Mouse (Mus musculus) midbrain, embryonic 14.5 days (tissue): ENCODE measurements around the gene Litaf. TPM values are rescaled to one million over a fixed set of nuclear protein-coding genes. Genes with fewer than 3 reads are reported as not detected.

Experiments
- ATAC-seq: fragments of 200-750 bp; cut with Nextera tagmentation; 2 replicates; pipeline ENCODE4 v1.8.0; 2017; ENCODE audit warnings: moderate number of reproducible peaks, moderate library complexity; ENCODE audit not compliant: low FRiP score, low TSS enrichment
- DNase-seq: peaks from one replicate; pipeline ENCODE4 v3.0.0-alpha.2; 2015
- H3K27ac ChIP-seq: fragments of 300-500 bp; sonication (generic); replicated peaks from 2 replicates; pipeline ENCODE4 v1.5.1; 2014; ENCODE audit warnings: mild to moderate bottlenecking, low read depth, low read length, moderate library complexity
- H3K27me3 ChIP-seq: fragments of 300-500 bp; sonication (generic); 2 replicates; pipeline ENCODE4 v1.6.1; 2014; ENCODE audit warnings: low read length, control low read depth, mixed read lengths; ENCODE audit not compliant: control insufficient read depth, insufficient read depth
- H3K36me3 ChIP-seq: fragments of 300-500 bp; sonication (generic); 2 replicates; pipeline ENCODE4 v1.6.1; 2014; ENCODE audit warnings: low read length, control low read depth; ENCODE audit not compliant: control insufficient read depth, insufficient read depth
- H3K4me1 ChIP-seq: fragments of 300-500 bp; sonication (generic); 2 replicates; pipeline ENCODE4 v1.6.1; 2014; ENCODE audit warnings: mild to moderate bottlenecking, antibody characterized with exemption, low read length, control low read depth; ENCODE audit not compliant: control insufficient read depth, insufficient read depth
- H3K4me2 ChIP-seq: fragments of 300-500 bp; sonication (generic); 2 replicates; pipeline ENCODE4 v1.6.1; 2014; ENCODE audit warnings: mild to moderate bottlenecking, low read length, moderate library complexity
- H3K4me3 ChIP-seq: fragments of 300-500 bp; sonication (generic); replicated peaks from 2 replicates; pipeline ENCODE4 v1.5.1; 2014; ENCODE audit warnings: low read depth, low read length
- H3K9ac ChIP-seq: fragments of 300-500 bp; sonication (generic); replicated peaks from 2 replicates; pipeline ENCODE4 v1.6.1; 2014; ENCODE audit warnings: mild to moderate bottlenecking, low read length, moderate library complexity
- H3K9me3 ChIP-seq: fragments of 300-500 bp; sonication (generic); 2 replicates; pipeline ENCODE4 v1.6.1; 2016; ENCODE audit warnings: low read length, control low read depth, mixed read lengths; ENCODE audit not compliant: control insufficient read depth
- WGBS: fragments of 180-500 bp; shearing (Covaris S2); extraction: QIAGEN DNeasy Blood & Tissue Kit; methylation state at CpG from one replicate; pipeline ENCODE4 v1.1.7; 2014; 5-methylcytosine and 5-hydroxymethylcytosine counted together
- polyA plus RNA-seq: library from polyadenylated mRNA; unstranded; fragments of >200 nt; fragmentation: Nextera tagmentation; extraction: Ambion mirVana; gene quantifications from 2 replicates; pipeline ENCODE4 v1.2.1, GENCODE M21; 2014

The Litaf gene
- polyA plus RNA-seq, 1 experiment from 2014 or later, result 32.0 TPM

DNA sequence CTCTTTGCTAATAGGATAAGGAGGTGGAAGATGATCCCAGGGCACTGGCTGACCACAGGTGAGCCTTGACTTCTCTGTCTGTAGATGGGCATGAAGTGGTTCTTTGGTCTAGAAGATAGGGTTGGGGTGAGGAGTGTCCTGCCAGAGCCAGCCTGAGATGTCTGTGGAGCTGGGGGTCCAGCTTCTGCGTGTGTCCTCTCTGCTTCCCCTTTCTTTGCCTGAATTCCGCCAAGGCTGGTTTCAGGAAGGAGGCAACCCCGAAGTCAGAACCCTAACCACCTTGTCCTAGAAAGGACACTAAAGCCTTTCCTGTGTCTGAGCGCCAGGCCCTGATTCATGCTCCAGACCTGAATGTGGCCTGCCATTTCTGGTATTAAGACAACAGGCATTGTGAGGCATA lies 54.0 kb downstream of the Litaf start:
- H3K9me3 ChIP-seq, result no peaks in the 10 kb centered on the region
- H3K4me2 ChIP-seq, result no peak overlapping the region
- DNase-seq (no peak), ATAC-seq (no peak)
- no peaks in the 10 kb centered on the region for H3K27me3 ChIP-seq
- H3K36me3 ChIP-seq, result no peaks in the 10 kb centered on the region
- no peak overlapping the region for H3K27ac ChIP-seq
- WGBS, result 96% methylated on average over 4 of the region's 4 CpGs
- H3K4me1 ChIP-seq, result peaks cover 3% of the 10 kb centered on the region; the same call in 1 of the 2 replicates
- no peak overlapping the region for H3K9ac ChIP-seq
- H3K4me3 ChIP-seq, result no peak overlapping the region

DNA sequence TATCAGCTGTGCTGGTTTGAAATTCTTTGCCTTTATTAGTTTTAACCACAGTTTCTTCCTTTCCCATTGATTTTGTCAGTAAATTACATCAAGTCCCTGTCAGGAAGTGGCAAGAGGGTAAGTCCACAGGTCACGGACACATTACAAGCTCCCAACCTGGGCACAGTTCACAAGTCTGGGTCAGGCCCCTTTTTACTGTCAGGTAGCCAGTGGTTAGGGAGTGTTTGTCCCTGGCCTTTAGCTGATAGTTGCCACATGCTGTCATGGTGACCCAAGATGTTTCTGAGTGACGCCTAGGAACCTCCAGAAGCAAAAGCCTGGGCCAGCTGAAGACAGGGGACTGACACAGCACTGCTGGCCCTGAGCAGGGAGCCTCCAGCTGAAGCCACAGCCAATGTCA lies 54.8 kb downstream of the Litaf start:
- Histone ChIP-seq H3K4me2 (no peak overlapping the region), H3K27me3 (no peaks in the 10 kb centered on the region), H3K27ac (no peak overlapping the region), H3K4me1 (peaks cover 3% of the 10 kb centered on the region; the same call in 1 of the 2 replicates), H3K4me3 (no peak overlapping the region), H3K9ac (no peak overlapping the region), H3K9me3 (no peaks in the 10 kb centered on the region), H3K36me3 (no peaks in the 10 kb centered on the region)
- ATAC-seq, result no peak
- WGBS, result 81% methylated on average over 2 of the region's 2 CpGs
- no peak for DNase-seq

DNA sequence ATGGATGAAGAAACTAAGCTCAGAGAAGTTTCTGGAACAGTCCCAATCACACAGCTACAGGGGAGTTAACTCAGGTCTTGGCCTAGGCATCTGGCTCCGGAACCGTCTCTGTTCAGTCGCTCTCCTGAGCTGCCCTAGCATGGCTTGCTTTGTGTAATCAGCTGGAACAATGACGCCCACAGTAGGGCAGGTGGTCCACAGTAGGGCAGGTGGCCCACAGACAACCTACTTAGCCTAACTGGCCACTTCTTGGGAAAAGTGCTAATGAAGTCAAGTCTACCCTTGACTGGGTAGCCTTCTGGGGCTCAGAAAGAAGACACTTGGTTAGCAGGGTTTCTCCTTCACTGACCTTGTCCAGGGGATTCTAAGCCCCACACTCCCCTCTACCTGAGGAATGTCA lies 55.7 kb downstream of the Litaf start:
- ATAC-seq, result no peak
- H3K4me2 ChIP-seq, result no peak overlapping the region
- no peak overlapping the region for H3K27ac ChIP-seq
- no peak overlapping the region for H3K9ac ChIP-seq
- no peaks in the 10 kb centered on the region for H3K36me3 ChIP-seq
- H3K9me3 ChIP-seq, result no peaks in the 10 kb centered on the region
- H3K4me3 ChIP-seq, result no peak overlapping the region
- H3K4me1 ChIP-seq, result peaks cover 3% of the 10 kb centered on the region; the same call in 1 of the 2 replicates
- WGBS, result 86% methylated on average over 4 of the region's 4 CpGs
- H3K27me3 ChIP-seq, result no peaks in the 10 kb centered on the region
- no peak for DNase-seq

- DNase-seq, result peak; percentile 69
- Histone ChIP-seq H3K36me3 (no peaks in the 10 kb centered on the region), H3K4me2 (no peak overlapping the region), H3K4me1 (peaks cover 3% of the 10 kb centered on the region; the same call in 1 of the 2 replicates), H3K9me3 (no peaks in the 10 kb centered on the region), H3K27ac (peak overlapping the region; percentile 61), H3K27me3 (no peaks in the 10 kb centered on the region), H3K4me3 (no peak overlapping the region), H3K9ac (no peak overlapping the region)
- ATAC-seq, result peak; percentile 71
- 39% methylated on average over 15 of the region's 15 CpGs for WGBS
Measured at GRCm38 (mm10) chr16:11008162-11008991, 57.6 kb downstream of the Litaf start.

- ATAC-seq, result no peak
Measured at GRCm38 (mm10) chr16:11006100-11006499, 59.9 kb downstream of the Litaf start.

DNA sequence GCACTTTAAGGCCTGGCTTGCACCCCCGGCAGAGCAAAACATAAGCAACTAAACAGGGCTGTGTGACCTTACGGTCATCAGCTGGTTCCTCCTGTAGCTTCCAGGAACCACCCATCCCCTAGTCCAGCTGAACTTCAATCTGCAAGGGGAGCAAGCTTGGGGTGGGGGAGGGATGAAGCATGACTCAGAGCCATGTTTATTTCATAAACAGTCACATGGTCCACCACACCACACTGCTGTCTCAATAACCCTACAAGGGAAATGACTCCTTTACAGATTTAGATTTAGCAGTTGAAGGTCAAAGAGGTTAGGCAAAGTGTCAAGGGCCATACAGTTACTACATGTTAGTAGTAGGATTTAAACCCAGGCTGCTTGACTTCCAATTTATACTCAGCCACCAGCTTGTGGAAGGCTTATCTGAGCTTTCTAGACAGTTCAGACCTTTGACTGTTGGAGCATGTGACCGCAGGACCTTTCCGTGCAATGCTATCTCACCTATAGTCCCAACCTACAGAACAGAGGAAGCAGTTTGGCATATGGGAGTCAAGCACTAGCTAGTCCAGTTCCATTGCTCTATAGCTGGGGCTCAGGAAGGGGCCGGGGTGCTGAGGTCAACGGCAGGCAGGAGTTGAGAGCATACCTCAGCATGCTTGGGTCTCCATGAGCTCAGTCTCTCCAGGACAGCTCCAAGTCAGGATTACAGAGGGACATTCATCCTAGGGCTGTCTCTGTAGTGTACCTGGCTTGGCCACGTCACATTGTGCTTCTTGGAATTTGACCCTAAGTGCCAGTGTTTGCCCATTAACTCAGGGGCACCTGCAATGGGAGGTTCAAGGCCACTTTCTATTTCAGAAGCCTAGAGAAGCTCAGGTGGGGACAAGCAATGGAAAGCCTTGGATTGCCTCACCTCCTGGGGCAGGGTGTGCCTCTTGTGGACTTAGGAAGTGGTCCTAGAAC lies 64.0 kb downstream of the Litaf start:
- no peak overlapping the region for H3K4me3 ChIP-seq
- H3K9ac ChIP-seq, result no peak overlapping the region
- 92% methylated on average over 7 of the region's 7 CpGs for WGBS
- H3K4me2 ChIP-seq, result no peak overlapping the region
- ATAC-seq (no peak), DNase-seq (no peak)
- H3K36me3 ChIP-seq, result no peaks in the 10 kb centered on the region
- H3K27me3 ChIP-seq, result no peaks in the 10 kb centered on the region
- no peaks in the 10 kb centered on the region for H3K4me1 ChIP-seq
- H3K27ac ChIP-seq, result no peak overlapping the region
- no peaks in the 10 kb centered on the region for H3K9me3 ChIP-seq

More at GRCm38 (mm10) chr16:11006100-11006499, 59.9 kb downstream of the Litaf start:
- Histone ChIP-seq H3K27me3 (no peaks in the 10 kb centered on the region), H3K9ac (no peak overlapping the region), H3K27ac (no peak overlapping the region), H3K36me3 (no peaks in the 10 kb centered on the region), H3K4me3 (no peak overlapping the region), H3K4me2 (no peak overlapping the region), H3K9me3 (no peaks in the 10 kb centered on the region), H3K4me1 (peaks cover 3% of the 10 kb centered on the region; the same call in 1 of the 2 replicates)
- DNase-seq, result no peak
- WGBS, result 74% methylated on average over 6 of the region's 6 CpGs

- no peaks in the 10 kb centered on the region for H3K4me1 ChIP-seq
- no peaks in the 10 kb centered on the region for H3K9me3 ChIP-seq
- H3K36me3 ChIP-seq, result no peaks in the 10 kb centered on the region
- H3K4me3 ChIP-seq, result no peak overlapping the region
- H3K27ac ChIP-seq, result no peak overlapping the region
- no peak overlapping the region for H3K9ac ChIP-seq
- DNase-seq (no peak), ATAC-seq (no peak)
- H3K4me2 ChIP-seq, result no peak overlapping the region
- WGBS, result 65% methylated on average over 3 of the region's 3 CpGs
- H3K27me3 ChIP-seq, result no peaks in the 10 kb centered on the region
Measured at GRCm38 (mm10) chr16:10999809-11000208, 66.1 kb downstream of the Litaf start.

DNA sequence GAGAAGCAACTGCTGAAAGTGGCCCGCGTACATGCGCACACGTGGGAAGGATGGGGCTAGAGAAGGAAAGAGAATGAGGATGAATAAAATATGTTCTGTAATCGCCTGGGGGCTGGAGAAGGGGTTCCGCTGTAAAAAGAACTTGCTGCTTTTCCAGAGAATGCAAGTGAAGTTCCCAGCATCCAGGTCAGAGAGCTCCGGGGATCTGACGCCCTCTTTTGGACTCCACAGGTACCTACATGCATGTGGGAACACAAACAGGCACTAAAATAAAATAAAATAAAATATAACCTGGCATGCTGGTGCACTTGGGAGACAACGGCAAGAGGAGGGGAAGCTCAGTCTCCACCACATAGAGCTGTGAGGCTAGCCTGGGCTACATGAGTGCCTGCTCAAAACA lies 67.7 kb downstream of the Litaf start:
- Histone ChIP-seq H3K4me3 (no peak overlapping the region), H3K9ac (no peak overlapping the region), H3K27me3 (no peaks in the 10 kb centered on the region), H3K27ac (no peak overlapping the region), H3K4me1 (0 out of 2 replicates have a peak, but pooled peaks cover 4% of the 10 kb centered on the region), H3K4me2 (no peak overlapping the region), H3K36me3 (no peaks in the 10 kb centered on the region), H3K9me3 (no peaks in the 10 kb centered on the region)
- DNase-seq (no peak), ATAC-seq (no peak)
- WGBS, result 79% methylated on average over 9 of the region's 9 CpGs
